Mouse (Mus musculus) layer of hippocampus, adult 2 months (tissue): ENCODE measurements around the gene 4930407I10Rik. TPM values are rescaled to one million over a fixed set of nuclear protein-coding genes. Genes with fewer than 3 reads are reported as not detected.

Source experiments
- DNase-seq, 2 experiments: peaks; one replicate each; pipeline ENCODE4 v3.0.0; 2022; ENCODE audit warnings: low spot score in 2 of 2
- H3K27ac ChIP-seq: fragments of 200-600 bp; 2 replicates; pipeline ENCODE4 v1.8.1; 2022
- H3K4me3 ChIP-seq: fragments of 200-600 bp; 2 replicates; pipeline ENCODE4 v1.8.1; 2022; ENCODE audit warnings: mild to moderate bottlenecking
- CTCF ChIP-seq: fragments of 200-600 bp; conservative IDR thresholded peaks from 2 replicates; pipeline ENCODE4 v1.8.1; 2022; ENCODE audit warnings: antibody characterized with exemption, mild to moderate bottlenecking, moderate library complexity
- long read RNA-seq, 2 experiments: library from polyadenylated mRNA; stranded (forward); transcript quantifications; one replicate each; pipeline ENCODE4 v2.0.0; 2021; ENCODE audit warnings: borderline mapping rate in 2 of 2
- total RNA-seq, 2 experiments: library from RNA; stranded (reverse); gene quantifications; 2 replicates each; pipeline ENCODE4 v1.2.3; 2021

The 4930407I10Rik gene
- total RNA-seq = not detected
- long read RNA-seq, experiment 1 = 0 reads
- long read RNA-seq, experiment 2 = 0 reads

- DNase-seq = no peak
- no peak within 1 kb of the TSS for H3K27ac ChIP-seq
- no peak within 1 kb of the TSS for H3K4me3 ChIP-seq
- TF ChIP-seq CTCF = no peak
Measured at GRCm38 (mm10) chr15:82058719-82059201, at the start of gene 4930407I10Rik. TSS of gene 4930407I10Rik (plus strand) at chr15:82059151.

GRCm38 (mm10) chr15:82011947-82012346 lies 47.0 kb upstream of the 4930407I10Rik start:
- DNase-seq = no peak
- H3K27ac ChIP-seq = no peak overlapping the region
- no peak for TF ChIP-seq CTCF
- no peak overlapping the region for H3K4me3 ChIP-seq

- Histone ChIP-seq H3K27ac (peak overlapping the region; percentile 96), H3K4me3 (peak overlapping the region; percentile 99)
- peak in 1 of 2 experiments; percentile 31 for DNase-seq
- no peak for TF ChIP-seq CTCF
Measured at GRCm38 (mm10) chr15:82014745-82015391, 44.1 kb upstream of the 4930407I10Rik start.

- peak; percentile 35 for TF ChIP-seq CTCF
- no peak for DNase-seq
- H3K4me3 ChIP-seq = peak overlapping the region; percentile 99
- H3K27ac ChIP-seq = peak overlapping the region; percentile 96
Measured at GRCm38 (mm10) chr15:82015392-82016100, 43.4 kb upstream of the 4930407I10Rik start.

GRCm38 (mm10) chr15:82016101-82016808 lies 42.7 kb upstream of the 4930407I10Rik start:
- TF ChIP-seq CTCF = peak; percentile 36; the same call in 1 of the 2 replicates
- peak overlapping the region; percentile 96 for H3K27ac ChIP-seq
- H3K4me3 ChIP-seq = peak overlapping the region; percentile 99
- DNase-seq = peak; percentile 99 to 100

- peak overlapping the region; percentile 99 for H3K4me3 ChIP-seq
- TF ChIP-seq CTCF = no peak
- no peak for DNase-seq
- H3K27ac ChIP-seq = peak overlapping the region; percentile 81; the same call in 1 of the 2 replicates
Measured at GRCm38 (mm10) chr15:82016830-82017229, 42.1 kb upstream of the 4930407I10Rik start.

- DNase-seq = no peak
- no peak for TF ChIP-seq CTCF
- Histone ChIP-seq H3K4me3 (no peak overlapping the region), H3K27ac (no peak overlapping the region)
Measured at GRCm38 (mm10) chr15:82017461-82017860, 41.5 kb upstream of the 4930407I10Rik start.

GRCm38 (mm10) chr15:82019288-82019687 lies 39.7 kb upstream of the 4930407I10Rik start:
- H3K27ac ChIP-seq = no peak overlapping the region
- H3K4me3 ChIP-seq = no peak overlapping the region
- no peak for DNase-seq
- no peak for TF ChIP-seq CTCF

- DNase-seq = no peak
- no peak overlapping the region for H3K27ac ChIP-seq
- no peak for TF ChIP-seq CTCF
Measured at GRCm38 (mm10) chr15:82022535-82023088, 36.3 kb upstream of the 4930407I10Rik start.

GRCm38 (mm10) chr15:82023965-82024635 lies 34.9 kb upstream of the 4930407I10Rik start:
- no peak for TF ChIP-seq CTCF

More at GRCm38 (mm10) chr15:82022535-82023088, 36.3 kb upstream of the 4930407I10Rik start:
- H3K4me3 ChIP-seq = no peak overlapping the region

GRCm38 (mm10) chr15:82027276-82027675 lies 31.7 kb upstream of the 4930407I10Rik start:
- no peak for DNase-seq
- TF ChIP-seq CTCF = no peak
- Histone ChIP-seq H3K27ac (no peak overlapping the region; the same call in 1 of the 2 replicates), H3K4me3 (no peak overlapping the region)

More at GRCm38 (mm10) chr15:82023965-82024635, 34.9 kb upstream of the 4930407I10Rik start:
- H3K27ac ChIP-seq = no peak overlapping the region
- H3K4me3 ChIP-seq = no peak overlapping the region
- no peak for DNase-seq

- no peak for TF ChIP-seq CTCF
- no peak for DNase-seq
- H3K4me3 ChIP-seq = no peak overlapping the region
- H3K27ac ChIP-seq = no peak overlapping the region; the same call in 1 of the 2 replicates
Measured at GRCm38 (mm10) chr15:82027726-82028125, 31.2 kb upstream of the 4930407I10Rik start.
